9 mouse cellular contexts compared by ENCODE assay signal in the genomic region with DNA sequence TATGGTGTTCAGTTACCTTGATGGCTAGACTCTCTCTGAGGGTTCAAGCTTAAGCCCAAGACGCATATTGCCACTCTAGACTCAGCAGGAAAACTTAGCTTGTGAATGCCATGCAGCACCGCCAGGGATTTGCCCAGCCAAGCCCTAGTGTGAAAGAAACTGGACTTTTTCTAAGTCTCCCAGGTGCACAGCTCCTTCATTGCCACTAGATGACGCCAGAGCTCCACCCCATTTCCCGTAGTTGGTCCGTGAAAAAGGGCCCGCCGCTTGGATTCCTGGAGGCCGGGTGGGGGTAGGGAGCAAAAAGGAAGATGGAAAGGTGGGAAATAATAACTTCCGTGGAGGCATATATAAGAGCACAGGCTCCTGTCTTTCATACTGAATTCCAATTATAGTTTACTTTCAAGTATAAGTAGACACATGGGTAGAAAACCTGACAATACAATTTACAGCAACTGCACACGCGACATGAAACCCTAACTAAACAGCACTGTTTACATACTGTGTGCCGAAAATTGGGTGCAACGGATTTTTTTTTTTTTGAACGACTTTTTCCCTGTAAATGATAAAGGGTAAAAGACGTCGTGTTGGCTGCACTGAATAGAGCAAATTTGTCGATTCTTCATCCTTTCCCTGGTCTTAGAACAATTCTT. TPM values are rescaled to one million over a fixed set of nuclear protein-coding genes. Genes with fewer than 3 reads are reported as not detected.
DNase-seq lines count a peak whose midpoint lies in the region; ATAC-seq lines count a peak whose summit lies in the region.
"Had no signal": no experiment of that assay in that cellular context is flagged by ENCODE, and none has a peak within 500 bp of the region (broad histone marks: within the 10 kb centered on the region; RNA-seq: fewer than 3 reads in every experiment).

No protein-coding gene starts in this region.

- DNase-seq in cerebellum, adult 9-11 months: no peak
- DNase-seq in A20 (ENCODE audit: low read depth, low spot score): peak; percentile 53
- peak; percentile 74 to 78 for DNase-seq in cerebellum, postnatal 14 days
- DNase-seq in heart, embryonic 10.5 days (ENCODE audit: low spot score): peak; percentile 87
- peak; percentile 71 for DNase-seq in right cerebral cortex, postnatal 4 days

- H3K4me3 ChIP-seq in heart, embryonic 10.5 days: peak overlapping the region; percentile 46
- H3K4me3 ChIP-seq in kidney, embryonic 14.5 days (ENCODE audit: low read length): peak overlapping the region; percentile 25
- H3K4me3 ChIP-seq in lung, embryonic 15.5 days: no peak overlapping the region

- 11% methylated on average over 17 of the region's 17 CpGs for WGBS in heart, embryonic 10.5 days
- 12% methylated on average over 17 of the region's 17 CpGs for WGBS in kidney, embryonic 14.5 days
- 6% methylated on average over 17 of the region's 17 CpGs for WGBS in lung, embryonic 15.5 days

- H3K27ac ChIP-seq in heart, embryonic 10.5 days: no peak overlapping the region
- H3K27ac ChIP-seq in kidney, embryonic 14.5 days (ENCODE audit: low read depth, low read length): no peak overlapping the region
- no peak overlapping the region for H3K27ac ChIP-seq in lung, embryonic 15.5 days

- peak overlapping the region; percentile 48 for H3K4me2 ChIP-seq in kidney, embryonic 14.5 days (replicated peaks; ENCODE audit: low read depth, low read length)
- peak overlapping the region; percentile 32 for H3K4me2 ChIP-seq in lung, embryonic 15.5 days

- no peaks in the 10 kb centered on the region for H3K9me3 ChIP-seq in heart, embryonic 10.5 days
- no peaks in the 10 kb centered on the region for H3K9me3 ChIP-seq in kidney, embryonic 14.5 days (ENCODE audit: control insufficient read depth, low read length)
- H3K9me3 ChIP-seq in lung, embryonic 15.5 days: no peaks in the 10 kb centered on the region

- peaks cover 10% of the 10 kb centered on the region for H3K4me1 ChIP-seq in heart, embryonic 10.5 days
- no peaks in the 10 kb centered on the region for H3K4me1 ChIP-seq in kidney, embryonic 14.5 days (ENCODE audit: control insufficient read depth, insufficient read depth, low read length)
- H3K4me1 ChIP-seq in lung, embryonic 15.5 days: peaks cover 5% of the 10 kb centered on the region

- H3K9ac ChIP-seq in kidney, embryonic 14.5 days (ENCODE audit: low read depth, low read length): no peak overlapping the region
- H3K9ac ChIP-seq in lung, embryonic 15.5 days: no peak overlapping the region

- peak; percentile 82 for ATAC-seq in cerebellum, adult (ENCODE audit: insufficient number of reproducible peaks, low FRiP score, low TSS enrichment)
- peak; percentile 56; the same call in 1 of the 2 replicates for ATAC-seq in kidney, embryonic 14.5 days (ENCODE audit: low FRiP score, low TSS enrichment)
- ATAC-seq in lung, embryonic 15.5 days (ENCODE audit: borderline replicate concordance, extremely low read depth, low FRiP score, low TSS enrichment): no peak
- ATAC-seq: Patski had no signal

- H3K27me3 ChIP-seq in heart, embryonic 10.5 days (ENCODE audit: insufficient read depth, poor library complexity, severe bottlenecking): peaks cover 26% of the 10 kb centered on the region
- H3K27me3 ChIP-seq in kidney, embryonic 14.5 days (ENCODE audit: control insufficient read depth, insufficient read depth, low read length): peaks cover 8% of the 10 kb centered on the region; the same call in 1 of the 2 replicates
- H3K27me3 ChIP-seq in lung, embryonic 15.5 days: peaks cover 39% of the 10 kb centered on the region
- H3K27me3 ChIP-seq: Patski had no signal

- H3K36me3 ChIP-seq in heart, embryonic 10.5 days: no peaks in the 10 kb centered on the region
- no peaks in the 10 kb centered on the region for H3K36me3 ChIP-seq in kidney, embryonic 14.5 days (ENCODE audit: control insufficient read depth, insufficient read depth, low read length)
- H3K36me3 ChIP-seq in lung, embryonic 15.5 days: no peaks in the 10 kb centered on the region

RNA-seq across cellular contexts. Expression of a gene that starts 13.8 kb away (rescaled TPM):
- 1.4 and 2.0 TPM in 2 replicates for polyA plus RNA-seq in heart, embryonic 10.5 days (2016; fragmentation: Nextera tagmentation; extraction: Ambion mirVana)
- 9.9 and 12.3 TPM in 2 replicates for polyA plus RNA-seq in kidney, embryonic 14.5 days (2014; fragmentation: Nextera tagmentation; extraction: Ambion mirVana)
- polyA plus RNA-seq in lung, embryonic 15.5 days (2015; fragmentation: Nextera tagmentation; extraction: Ambion mirVana): 0.47 and 0.53 TPM in 2 replicates
